Mouse (Mus musculus) urinary bladder, adult 2 months (tissue): ENCODE data around the gene Aurkb. TPM values are rescaled to one million over a fixed set of nuclear protein-coding genes. Genes with fewer than 3 reads are reported as not detected.
A peak's percentile ranks its signal among the peaks of the same experiment; 100 is the strongest.

Source experiments
- DNase-seq: peaks from one replicate; pipeline ENCODE4 v3.0.0; 2022; ENCODE audit warnings: low spot score
- polyA plus RNA-seq: library from polyadenylated mRNA; depleted of rRNA; stranded (reverse); fragments of >200 nt; gene quantifications from 2 replicates; pipeline ENCODE4 v1.2.3, GENCODE M21; 2012; rRNA removed

Gene Aurkb
- polyA plus RNA-seq, 1 experiment: 4.1 TPM

- DNase-seq: peak; percentile 21
Observed at GRCm38 (mm10) chr11:69098039-69098761, 52.8 kb downstream of the Aurkb start.

DNA sequence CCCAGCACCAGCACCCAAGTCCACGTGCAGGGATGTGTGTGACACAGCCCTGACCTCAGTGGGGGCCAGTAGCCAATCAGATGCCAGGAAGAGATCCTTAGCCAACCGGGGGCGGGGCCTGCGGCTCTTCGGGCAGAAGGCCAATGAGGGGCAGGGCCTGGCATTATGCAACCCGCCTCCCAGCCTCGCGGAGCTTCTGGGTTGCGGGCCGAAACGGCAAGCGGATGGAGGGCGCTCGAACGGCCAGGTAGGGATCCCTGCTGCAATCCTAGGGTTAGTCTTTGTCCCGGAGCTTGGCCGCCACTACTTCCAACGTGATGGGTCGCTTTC lies 53.3 kb downstream of the Aurkb start:
- peak; percentile 92 for DNase-seq

- no peak for DNase-seq
Observed at GRCm38 (mm10) chr11:69099177-69099914, 53.9 kb downstream of the Aurkb start.

- peak; percentile 79 for DNase-seq
Observed at GRCm38 (mm10) chr11:69099915-69100345, 54.5 kb downstream of the Aurkb start.

- DNase-seq: peak; percentile 26
Observed at GRCm38 (mm10) chr11:69100639-69101360, 55.4 kb downstream of the Aurkb start.

Other genes starting within 250 kb of the Aurkb start
- 68.6 and 78.7 TPM in 2 replicates for gene Ndel1, start 173.8 kb upstream of the Aurkb start, polyA plus RNA-seq
- 0.01 TPM in 1 of 2 replicates, not detected in the other for gene Rnf222, start 157.1 kb upstream of the Aurkb start, polyA plus RNA-seq
- gene Rpl26, start 144.1 kb upstream of the Aurkb start, polyA plus RNA-seq: 3,701 and 3,960 TPM in 2 replicates
- not detected in 2 replicates for gene Odf4, start 118.6 kb upstream of the Aurkb start, polyA plus RNA-seq
- gene Arhgef15, start 88.2 kb upstream of the Aurkb start, polyA plus RNA-seq: 7.9 and 10.6 TPM in 2 replicates
- 27.3 and 32.4 TPM in 2 replicates for gene Slc25a35, start 77.5 kb upstream of the Aurkb start, polyA plus RNA-seq
- 31.8 and 39.0 TPM in 2 replicates for gene Rangrf, start 70.5 kb upstream of the Aurkb start, polyA plus RNA-seq
- gene Pfas, start 37.2 kb upstream of the Aurkb start, polyA plus RNA-seq: 9.3 and 11.1 TPM in 2 replicates
- 26.3 and 29.0 TPM in 2 replicates for gene Ctc1, start 29.7 kb upstream of the Aurkb start, polyA plus RNA-seq
- gene Borcs6, start 14.1 kb downstream of the Aurkb start, polyA plus RNA-seq: 18.0 and 19.4 TPM in 2 replicates
- gene Tmem107, start 25.2 kb downstream of the Aurkb start, polyA plus RNA-seq: 17.9 and 25.8 TPM in 2 replicates
- 163 and 180 TPM in 2 replicates for gene Vamp2, start 42.8 kb downstream of the Aurkb start, polyA plus RNA-seq
- gene Per1, start 49.6 kb downstream of the Aurkb start, polyA plus RNA-seq: 26.8 and 28.5 TPM in 2 replicates
- 0.24 and 0.37 TPM in 2 replicates for gene Hes7, start 74.8 kb downstream of the Aurkb start, polyA plus RNA-seq
- 0.74 and 0.78 TPM in 2 replicates for gene 9130213A22Rik, start 76.9 kb downstream of the Aurkb start, polyA plus RNA-seq
- gene Aloxe3, start 80.2 kb downstream of the Aurkb start, polyA plus RNA-seq: 4.2 and 5.4 TPM in 2 replicates
- 0.03 TPM in 1 of 2 replicates, not detected in the other for gene Alox12b, start 111.3 kb downstream of the Aurkb start, polyA plus RNA-seq
- 0.14 and 0.60 TPM in 2 replicates for gene Alox8, start 152.2 kb downstream of the Aurkb start, polyA plus RNA-seq
- 0.01 and 0.03 TPM in 2 replicates for gene Gucy2e, start 191.4 kb downstream of the Aurkb start, polyA plus RNA-seq